Mouse (Mus musculus) limb, embryonic 10.5 days (tissue): Measurements from ENCODE around the gene Cbln4. TPM values are rescaled to one million over a fixed set of nuclear protein-coding genes. Genes with fewer than 3 reads are reported as not detected.

ENCODE experiments used
- DNase-seq: peaks from one replicate; pipeline ENCODE4 v3.0.0-alpha.2; 2017; ENCODE audit warnings: low spot score
- H3K27ac ChIP-seq: fragments of 300-500 bp; sonication (generic); 2 replicates; pipeline ENCODE4 v1.5.1; 2016; ENCODE audit warnings: mild to moderate bottlenecking
- H3K27me3 ChIP-seq: fragments of 300-500 bp; sonication (generic); 2 replicates; pipeline ENCODE4 v1.6.1; 2016; ENCODE audit warnings: low read depth, mild to moderate bottlenecking; ENCODE audit not compliant: poor library complexity, severe bottlenecking
- H3K36me3 ChIP-seq: fragments of 300-500 bp; sonication (generic); 2 replicates; pipeline ENCODE4 v1.6.1; 2016; ENCODE audit warnings: mild to moderate bottlenecking, moderate library complexity
- H3K4me1 ChIP-seq: fragments of 300-500 bp; sonication (generic); 2 replicates; pipeline ENCODE4 v1.6.1; 2016
- H3K4me3 ChIP-seq: fragments of 300-500 bp; sonication (generic); 2 replicates; pipeline ENCODE4 v1.5.1; 2016; ENCODE audit warnings: mild to moderate bottlenecking, moderate library complexity
- H3K9me3 ChIP-seq: fragments of 300-500 bp; sonication (generic); replicated peaks from 2 replicates; pipeline ENCODE4 v1.6.1; 2016; ENCODE audit warnings: mild to moderate bottlenecking
- WGBS: fragments of 180-500 bp; shearing (Covaris S2); methylation state at CpG from one replicate; pipeline ENCODE4 v1.1.7; 2016; 5-methylcytosine and 5-hydroxymethylcytosine counted together
- polyA plus RNA-seq: library from polyadenylated mRNA; unstranded; fragments of >200 nt; fragmentation: Nextera tagmentation; extraction: Ambion mirVana; gene quantifications from 2 replicates; pipeline ENCODE4 v1.2.1, GENCODE M21; 2016

The Cbln4 gene
- polyA plus RNA-seq, 1 experiment from 2014 or later, result 2.2 TPM

DNA sequence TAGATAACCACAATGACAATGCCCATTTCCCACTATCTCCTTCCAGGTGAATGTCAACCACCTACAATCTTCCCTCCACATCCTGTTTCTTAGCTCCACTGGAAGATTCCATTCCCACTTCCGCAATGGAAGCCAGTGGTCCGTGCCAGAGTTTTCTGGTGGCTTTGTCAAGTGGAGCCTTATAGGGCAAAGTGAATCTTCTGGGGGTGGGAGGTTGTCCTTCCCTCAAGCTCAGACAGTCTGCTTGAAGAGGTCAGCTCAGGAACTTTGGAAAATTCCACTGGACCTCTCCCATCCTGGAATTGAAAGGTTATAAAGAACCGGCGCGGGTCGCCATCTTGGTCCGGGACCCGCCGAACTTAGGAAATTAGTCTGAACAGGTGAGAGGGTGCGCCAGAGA, 36.5 kb downstream of the Cbln4 start:
- WGBS, result 97% methylated on average over 10 of the region's 10 CpGs
- H3K4me1 ChIP-seq, result peaks cover 22% of the 10 kb centered on the region; the same call in 1 of the 2 replicates
- H3K27ac ChIP-seq, result no peak overlapping the region

DNA sequence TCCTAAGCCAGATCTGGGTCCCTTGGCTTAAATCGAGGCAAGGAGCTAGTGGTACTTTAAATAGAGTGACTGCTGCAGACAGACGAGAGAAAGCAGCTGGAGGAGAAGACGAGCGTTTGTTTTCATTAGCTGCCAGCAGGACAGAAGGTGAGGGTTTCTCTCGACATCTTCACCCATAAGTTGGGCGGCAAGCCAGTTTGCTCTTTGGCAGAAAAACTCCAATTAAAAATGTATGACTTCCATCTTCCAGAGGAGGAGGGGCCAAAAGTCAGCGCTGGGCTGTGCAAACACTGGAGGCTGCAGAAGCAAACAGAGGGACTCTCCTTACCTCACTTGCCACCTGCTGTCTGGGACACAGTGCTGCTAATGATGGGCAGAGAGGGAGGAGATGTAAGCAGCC, 37.3 kb downstream of the Cbln4 start:
- no peaks in the 10 kb centered on the region for H3K27me3 ChIP-seq
- no peak for DNase-seq
- H3K27ac ChIP-seq, result 0 out of 2 replicates have a peak overlapping the region, but pooled peaks have one; percentile 19
- no peaks in the 10 kb centered on the region for H3K36me3 ChIP-seq
- 38% methylated on average over 7 of the region's 7 CpGs for WGBS
- H3K9me3 ChIP-seq, result no peaks in the 10 kb centered on the region
- peaks cover 22% of the 10 kb centered on the region; the same call in 1 of the 2 replicates for H3K4me1 ChIP-seq
- H3K4me3 ChIP-seq, result no peak overlapping the region

More for the DNA sequence above, 36.5 kb downstream of the Cbln4 start:
- H3K4me3 ChIP-seq, result no peak overlapping the region
- H3K36me3 ChIP-seq, result no peaks in the 10 kb centered on the region
- DNase-seq, result no peak
- H3K9me3 ChIP-seq, result no peaks in the 10 kb centered on the region
- no peaks in the 10 kb centered on the region for H3K27me3 ChIP-seq

- H3K4me1 ChIP-seq, result peaks cover 36% of the 10 kb centered on the region
- H3K36me3 ChIP-seq, result no peaks in the 10 kb centered on the region
- no peak for DNase-seq
- 54% methylated on average over 21 of the region's 21 CpGs for WGBS
- peak overlapping the region; percentile 42; the same call in 1 of the 2 replicates for H3K27ac ChIP-seq
- no peaks in the 10 kb centered on the region for H3K9me3 ChIP-seq
- H3K27me3 ChIP-seq, result no peaks in the 10 kb centered on the region
- no peak overlapping the region for H3K4me3 ChIP-seq
These were observed 39.0 kb downstream of the Cbln4 start for GRCm38 (mm10) chr2:172004029-172004984.

DNA sequence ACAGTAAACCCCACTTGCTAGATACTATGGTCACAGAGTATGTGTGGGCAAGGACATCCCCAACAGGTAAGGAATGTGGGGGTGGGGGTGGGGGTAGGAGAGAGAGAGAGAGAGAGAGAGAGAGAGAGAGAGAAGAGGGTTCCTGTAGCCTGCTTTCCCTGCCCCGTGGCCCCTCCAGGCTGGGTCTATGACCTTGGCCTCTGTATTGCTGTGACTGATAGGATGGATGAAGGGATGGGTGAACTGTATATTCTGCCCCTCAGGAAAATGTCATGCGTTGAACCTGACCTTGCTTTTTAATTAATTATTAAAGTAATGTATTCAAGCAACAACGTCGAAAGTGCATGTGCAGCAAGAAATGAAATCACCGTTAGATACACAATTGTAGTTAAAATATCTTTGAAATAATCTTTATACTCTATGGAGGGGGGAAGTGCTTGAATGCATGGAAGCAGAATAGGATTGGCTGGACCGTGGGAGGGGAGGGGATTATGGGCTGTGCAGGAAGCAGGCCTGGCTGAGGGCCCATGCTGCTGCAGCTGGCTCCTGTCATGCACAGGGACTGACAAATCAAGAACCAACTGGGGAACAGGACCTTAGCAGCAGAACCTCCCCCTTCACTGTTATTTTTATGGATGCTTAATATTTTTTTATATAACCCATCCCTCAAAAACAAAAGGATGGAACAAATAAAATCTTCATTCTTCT, 46.1 kb downstream of the Cbln4 start:
- WGBS, result 84% methylated on average over 6 of the region's 6 CpGs

GRCm38 (mm10) chr2:171994861-171995260, 48.4 kb downstream of the Cbln4 start:
- 65% methylated on average over 6 of the region's 6 CpGs for WGBS
- H3K4me3 ChIP-seq, result no peak overlapping the region
- peaks cover 40% of the 10 kb centered on the region for H3K4me1 ChIP-seq
- H3K36me3 ChIP-seq, result no peaks in the 10 kb centered on the region
- H3K27me3 ChIP-seq, result no peaks in the 10 kb centered on the region
- no peaks in the 10 kb centered on the region for H3K9me3 ChIP-seq
- DNase-seq, result peak; percentile 44
- no peak overlapping the region for H3K27ac ChIP-seq

More for the DNA sequence above, 46.1 kb downstream of the Cbln4 start:
- H3K27ac ChIP-seq, result no peak overlapping the region
- H3K4me3 ChIP-seq, result no peak overlapping the region
- DNase-seq, result no peak
- H3K4me1 ChIP-seq, result peaks cover 49% of the 10 kb centered on the region
- H3K9me3 ChIP-seq, result no peaks in the 10 kb centered on the region
- no peaks in the 10 kb centered on the region for H3K36me3 ChIP-seq
- no peaks in the 10 kb centered on the region for H3K27me3 ChIP-seq

- WGBS, result 85% methylated on average over 5 of the region's 5 CpGs
- H3K27ac ChIP-seq, result no peak overlapping the region
- no peak for DNase-seq
- no peaks in the 10 kb centered on the region for H3K36me3 ChIP-seq
- H3K4me1 ChIP-seq, result peaks cover 34% of the 10 kb centered on the region
- H3K4me3 ChIP-seq, result no peak overlapping the region
- no peaks in the 10 kb centered on the region for H3K27me3 ChIP-seq
- H3K9me3 ChIP-seq, result no peaks in the 10 kb centered on the region
These were observed 49.0 kb downstream of the Cbln4 start for GRCm38 (mm10) chr2:171994240-171994639.

DNA sequence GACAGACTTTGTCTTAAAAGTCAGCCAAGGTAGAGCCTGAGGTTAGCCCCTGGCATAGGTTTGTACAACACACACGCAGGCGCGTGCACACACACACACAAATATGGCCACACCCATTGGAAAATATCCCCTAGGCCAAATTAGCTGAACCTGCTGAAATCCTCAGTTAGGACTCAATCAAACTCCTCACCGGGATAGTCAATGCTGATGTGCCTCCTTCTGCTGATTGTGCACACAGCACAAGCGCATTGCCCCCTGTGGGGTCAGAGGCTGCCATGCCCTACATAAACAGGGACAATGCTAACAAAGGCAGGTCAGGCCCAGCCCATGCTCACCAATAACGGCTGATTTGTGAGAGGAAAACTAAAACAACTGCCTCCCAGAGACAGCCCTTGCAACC, 56.6 kb downstream of the Cbln4 start:
- Histone ChIP-seq H3K9me3 (no peaks in the 10 kb centered on the region), H3K4me3 (no peak overlapping the region), H3K27ac (peak overlapping the region; percentile 19; the same call in 1 of the 2 replicates), H3K27me3 (peaks cover 9% of the 10 kb centered on the region; the same call in 1 of the 2 replicates), H3K4me1 (peaks cover 25% of the 10 kb centered on the region), H3K36me3 (no peaks in the 10 kb centered on the region)
- no peak for DNase-seq
- 32% methylated on average over 6 of the region's 6 CpGs for WGBS

Other genes with a start within 250 kb of the Cbln4 start
- not detected in 2 replicates for gene Mc3r, start 205.0 kb upstream of the Cbln4 start, polyA plus RNA-seq